Mouse (Mus musculus) layer of hippocampus, adult 11-12 months (tissue): ENCODE results near the gene Sytl2.

Experiments used
- DNase-seq: peaks from one replicate; pipeline ENCODE4 v3.0.0; 2022; ENCODE audit warnings: low spot score

Gene Sytl2

GRCm38 (mm10) chr7:90301942-90302646 is at the start of gene Sytl2:
TSS of gene Sytl2 (plus strand) at chr7:90302252.
- DNase-seq = peak; percentile 15

- DNase-seq = no peak
Observed at GRCm38 (mm10) chr7:90252946-90253345, 49.1 kb upstream of the Sytl2 start.

DNA sequence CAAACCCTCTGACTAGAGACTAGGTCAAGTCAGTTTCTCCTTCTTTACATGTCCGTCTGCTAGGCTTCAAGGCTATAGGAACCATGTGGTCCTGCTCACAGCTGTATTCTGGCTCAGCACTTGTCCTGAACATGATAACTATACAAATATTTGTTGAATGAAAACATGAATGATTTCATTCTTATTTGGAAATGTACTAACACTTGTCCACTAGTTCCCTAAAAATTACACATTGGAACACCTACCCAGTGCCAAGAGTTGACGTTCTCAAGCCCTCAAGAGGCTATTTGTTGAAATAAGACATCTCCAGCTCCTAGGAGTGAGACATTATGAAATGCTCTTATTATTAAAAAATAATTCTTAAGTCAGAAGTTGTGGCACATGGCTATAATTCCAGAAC is 43.4 kb upstream of the Sytl2 start:
- DNase-seq = no peak

GRCm38 (mm10) chr7:90259899-90260298 is 42.2 kb upstream of the Sytl2 start:
- no peak for DNase-seq

DNA sequence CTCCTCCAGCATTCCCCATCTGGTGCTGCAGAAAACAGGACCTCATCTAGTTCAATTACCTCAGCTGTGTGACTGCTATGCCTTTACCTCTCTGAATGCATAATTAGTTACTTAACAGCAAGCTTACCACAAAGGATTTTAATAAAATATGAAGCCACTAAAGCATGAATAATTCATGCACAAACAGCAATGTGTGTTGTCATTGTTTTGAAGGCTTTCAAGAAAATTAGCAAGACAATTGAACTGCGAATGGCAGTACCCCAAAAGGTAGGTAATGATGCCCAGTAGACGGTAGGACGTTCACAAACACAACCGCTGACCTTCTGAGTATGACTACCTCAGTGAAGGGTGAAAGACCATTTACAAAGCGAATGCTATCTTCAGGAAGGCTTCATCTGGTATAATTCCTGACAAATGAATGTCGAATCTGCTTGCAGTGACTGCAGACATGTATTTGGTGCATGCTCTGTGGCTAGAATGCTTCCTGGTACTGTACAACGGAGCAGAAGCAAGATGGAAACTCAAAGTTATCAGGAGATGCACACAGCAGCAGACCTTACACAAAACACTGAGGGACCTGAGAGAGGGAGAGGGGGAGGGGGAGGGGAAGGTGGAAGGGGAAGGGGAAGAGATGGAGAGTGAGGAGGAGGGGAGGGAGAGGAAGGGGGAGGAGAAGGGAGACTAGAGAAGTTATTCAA is 40.0 kb upstream of the Sytl2 start:
- no peak for DNase-seq

GRCm38 (mm10) chr7:90265289-90265970 is 36.6 kb upstream of the Sytl2 start, which contains the start of gene Ccdc83:
TSS of gene Ccdc83 (minus strand) at chr7:90265777.
- DNase-seq = peak; percentile 82

DNA sequence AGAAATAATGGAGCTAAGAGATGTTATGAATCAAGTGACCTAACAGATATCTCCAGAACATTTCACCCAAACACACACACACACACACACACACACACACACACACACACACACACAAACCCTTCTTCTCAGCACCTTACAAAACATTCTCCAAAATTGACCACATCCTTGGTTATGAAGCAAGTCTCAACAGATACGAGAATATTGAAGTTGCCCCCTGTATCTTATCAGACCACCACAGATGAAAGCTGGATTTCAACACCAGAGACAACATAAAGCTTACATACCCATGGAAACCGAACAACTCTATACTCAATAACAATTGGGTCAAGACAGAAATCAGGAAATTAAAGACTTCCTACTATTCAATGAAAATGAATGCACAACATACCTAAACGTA is 31.9 kb upstream of the Sytl2 start:
- no peak for DNase-seq

GRCm38 (mm10) chr7:90274561-90275100 is 27.4 kb upstream of the Sytl2 start:
- no peak for DNase-seq

DNA sequence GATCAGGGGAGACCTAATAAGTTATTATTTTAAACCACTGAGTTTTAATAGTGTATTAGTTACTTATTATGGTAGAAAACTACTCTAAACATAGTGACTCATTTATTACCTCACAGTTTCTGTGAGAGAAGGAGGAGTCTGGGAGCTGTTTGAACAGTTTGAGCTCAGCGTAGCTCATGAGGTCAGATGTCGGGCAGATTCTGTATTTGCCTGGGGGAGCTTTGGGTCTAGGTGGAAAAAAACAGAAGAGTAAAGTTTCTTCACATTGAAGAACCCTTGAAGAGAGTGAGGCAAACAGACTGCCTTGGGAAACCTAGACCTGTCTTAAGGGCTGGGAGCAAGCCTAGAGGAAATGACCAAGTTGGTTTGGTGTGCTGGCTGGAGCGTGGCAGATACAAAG is 24.8 kb upstream of the Sytl2 start:
- DNase-seq = no peak

DNA sequence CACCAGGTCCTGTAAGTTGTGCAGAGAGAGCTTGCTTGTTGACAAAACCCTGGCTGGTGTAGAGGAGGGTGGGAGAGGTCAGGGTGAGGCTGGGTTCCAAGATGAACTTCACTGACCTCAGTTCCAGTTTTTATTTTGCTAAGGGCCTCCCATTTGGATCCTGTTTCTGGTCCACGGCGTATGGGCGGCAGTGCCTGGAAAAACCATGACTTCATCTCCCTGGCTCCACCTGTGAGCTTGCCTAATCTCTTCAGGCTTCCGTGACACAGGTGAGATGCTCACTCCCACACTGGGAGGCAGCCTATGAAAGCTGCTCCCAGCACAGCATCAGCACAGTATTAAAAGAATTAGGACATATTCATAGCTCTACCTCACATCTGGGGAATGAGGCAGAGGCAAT is 24.3 kb upstream of the Sytl2 start:
- no peak for DNase-seq

- DNase-seq = no peak
Observed at GRCm38 (mm10) chr7:90279136-90279535, 22.9 kb upstream of the Sytl2 start.

DNA sequence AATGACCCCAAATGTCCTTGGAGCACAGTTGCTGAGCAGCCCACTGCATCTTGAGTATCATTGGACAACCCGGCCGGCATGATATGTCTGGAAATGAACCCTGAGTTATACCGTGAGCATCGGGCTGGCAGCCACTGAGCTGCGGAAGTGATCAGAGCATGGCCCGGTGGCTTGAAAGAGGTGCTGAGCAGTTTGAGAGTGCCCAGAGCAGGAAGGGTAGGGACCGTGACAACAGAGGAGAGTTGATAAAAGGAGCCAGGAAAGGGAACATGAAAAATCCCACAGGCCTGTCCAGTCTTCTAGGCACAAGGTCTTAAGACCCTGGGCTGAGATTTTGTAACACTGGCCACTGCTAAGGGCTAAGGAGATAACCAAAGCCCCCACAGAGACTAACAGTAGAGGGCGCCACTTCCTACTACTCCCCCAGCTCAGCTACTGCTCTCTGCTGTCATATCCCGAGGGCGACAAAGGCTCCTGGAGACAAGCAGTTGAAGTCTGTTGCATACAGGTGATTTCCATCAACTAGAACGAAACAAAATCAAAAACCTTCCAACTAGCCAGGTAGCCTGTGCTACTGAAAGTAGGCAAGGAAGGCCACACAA is 21.7 kb upstream of the Sytl2 start:
- DNase-seq = peak; percentile 44

DNA sequence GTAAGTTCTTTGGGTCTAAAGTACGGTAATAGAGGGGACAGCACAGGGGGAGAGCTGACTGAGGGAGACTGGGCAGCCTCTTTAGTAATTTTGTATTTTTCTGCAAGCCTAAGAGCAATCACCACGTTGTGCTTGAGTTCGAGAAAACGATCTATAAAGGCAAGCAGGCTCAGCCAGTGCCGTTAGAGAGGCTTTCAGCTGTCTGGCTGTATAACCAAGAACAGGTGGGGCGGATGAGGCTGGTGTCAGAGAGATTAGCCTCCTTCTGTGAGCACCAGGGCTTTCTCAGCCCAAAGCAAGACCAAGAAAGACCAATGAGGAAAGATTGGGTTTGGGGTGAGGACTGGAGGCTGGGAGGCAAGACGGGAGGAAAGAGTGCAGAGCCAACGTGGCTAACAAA is 21.2 kb upstream of the Sytl2 start:
- no peak for DNase-seq

DNA sequence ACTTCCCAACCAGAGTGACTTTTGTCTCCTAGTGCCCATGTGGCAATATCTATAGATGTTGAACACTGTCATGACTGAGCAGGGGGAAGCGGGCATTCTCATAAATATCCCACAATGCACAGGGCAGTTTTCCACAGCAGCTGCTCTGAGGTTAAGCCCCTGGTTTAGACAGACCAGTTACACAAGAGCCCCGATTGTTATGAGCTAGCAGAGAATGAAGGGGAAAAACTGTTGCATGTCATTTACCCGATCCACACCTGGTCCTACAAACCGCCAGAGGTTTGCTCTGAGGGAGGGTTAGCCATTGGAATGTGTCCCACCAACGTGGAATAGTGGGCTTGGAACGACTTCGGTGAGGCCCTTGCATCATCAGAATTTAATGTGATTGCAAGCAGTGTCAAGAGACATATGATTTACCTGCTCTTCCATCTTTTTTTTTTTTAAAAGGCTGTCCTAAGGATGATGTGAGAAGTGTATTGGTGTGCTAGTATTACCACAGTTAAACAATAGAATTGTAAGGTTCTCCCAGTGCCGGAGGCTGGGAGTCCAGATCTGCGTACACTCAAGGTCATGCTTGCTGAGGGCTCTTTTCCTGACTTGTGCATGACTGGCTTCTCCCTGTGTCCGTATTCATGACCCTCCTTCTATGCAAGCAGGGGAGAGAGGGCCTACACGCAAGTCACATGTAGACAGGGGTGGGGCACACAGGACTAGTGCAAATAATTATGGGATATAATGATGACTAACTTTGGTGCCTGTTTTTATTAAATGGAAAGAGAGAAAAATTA is 20.1 kb upstream of the Sytl2 start:
- DNase-seq = no peak

DNA sequence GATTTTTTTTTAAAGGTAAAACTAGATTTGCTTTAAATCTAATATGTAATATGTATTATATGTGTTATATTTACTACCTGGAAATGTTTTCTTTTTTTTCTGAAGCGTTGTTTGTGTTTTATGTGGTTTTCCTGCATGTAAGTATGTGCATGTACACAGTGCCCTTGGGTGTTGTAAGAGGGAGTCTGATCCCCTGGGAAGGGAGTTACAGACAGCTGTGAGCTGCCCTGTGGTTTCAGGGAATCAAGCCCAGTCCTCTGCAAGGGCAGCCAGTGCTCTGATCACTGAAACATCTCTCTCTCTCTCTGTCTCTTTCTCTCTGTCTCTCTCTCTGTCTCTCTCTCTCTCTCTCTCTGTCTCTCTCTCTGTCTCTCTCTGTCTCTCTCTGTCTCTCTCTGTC is 19.3 kb upstream of the Sytl2 start:
- no peak for DNase-seq

- no peak for DNase-seq
Observed at GRCm38 (mm10) chr7:90284793-90285192, 17.3 kb upstream of the Sytl2 start.

- no peak for DNase-seq
Observed at GRCm38 (mm10) chr7:90291885-90292284, 10.2 kb upstream of the Sytl2 start.

- no peak for DNase-seq
Observed at GRCm38 (mm10) chr7:90302647-90303552, 848 bp downstream of the Sytl2 start.

DNA sequence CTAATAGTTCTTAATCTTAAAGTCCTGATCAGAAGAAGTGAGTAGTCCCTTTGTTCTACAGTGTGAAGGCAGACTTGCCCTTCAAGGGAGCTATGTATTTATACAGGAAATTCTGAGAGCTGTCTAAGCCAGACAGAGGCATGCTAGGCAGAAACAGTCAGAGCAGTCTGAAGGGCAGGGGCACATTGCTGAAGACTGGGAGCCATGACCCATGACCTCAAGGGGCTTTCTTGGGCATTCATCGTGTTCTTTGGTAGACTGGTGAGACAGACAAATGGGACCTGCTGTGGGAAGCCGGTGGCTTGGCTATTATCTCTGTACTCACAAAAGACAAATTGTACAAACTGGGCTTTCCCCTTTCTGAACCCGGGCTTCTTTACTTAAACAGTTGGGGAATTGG is 4.0 kb downstream of the Sytl2 start:
- no peak for DNase-seq

- DNase-seq = no peak
Observed at GRCm38 (mm10) chr7:90306968-90307367, 4.9 kb downstream of the Sytl2 start.

DNA sequence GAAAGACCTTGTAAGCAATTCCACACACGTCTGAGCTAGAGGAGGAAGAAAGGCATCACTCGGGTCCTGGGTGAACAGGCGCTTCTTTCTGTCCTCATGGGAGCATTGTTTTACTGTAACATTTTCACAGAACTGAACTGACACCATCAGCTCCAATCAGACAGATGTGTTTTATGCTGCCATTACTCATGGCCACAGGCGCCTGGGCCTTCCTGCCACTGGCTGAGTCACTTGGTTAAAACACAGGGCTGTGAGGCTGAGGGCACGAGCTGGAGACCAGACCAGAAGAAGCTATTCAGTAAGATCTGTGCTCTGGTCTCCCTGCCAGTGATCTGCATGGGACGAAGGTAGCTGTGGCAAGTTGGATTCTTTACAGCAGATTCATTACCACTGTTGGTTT is 6.0 kb downstream of the Sytl2 start:
- DNase-seq = peak; percentile 42
